Mouse (Mus musculus) lung, postnatal 10 days (tissue): ENCODE results near the gene Adora1.

Source experiments
- DNase-seq: peaks from one replicate; pipeline ENCODE4 v3.0.0; 2021

Gene Adora1

DNA sequence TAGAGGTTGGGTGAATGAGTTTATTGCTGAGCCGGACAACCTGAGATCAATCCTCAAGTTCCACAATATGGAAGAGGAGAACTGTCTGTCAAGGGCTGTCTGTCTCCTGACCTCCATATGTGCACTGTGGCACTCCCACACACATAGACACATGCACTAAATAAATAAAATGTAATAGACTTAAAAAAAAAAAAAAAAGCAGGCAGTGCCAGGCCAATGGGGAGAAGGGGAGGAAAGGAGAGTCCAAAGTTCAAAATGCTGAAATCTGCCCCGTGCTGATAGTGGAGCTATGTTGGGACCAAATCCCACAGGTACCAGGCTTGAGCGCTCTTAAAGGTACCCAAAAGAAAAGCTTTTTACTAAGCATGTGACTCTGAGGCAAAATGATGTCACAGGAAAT lies 2.2 kb upstream of the Adora1 start:
- no peak for DNase-seq

DNA sequence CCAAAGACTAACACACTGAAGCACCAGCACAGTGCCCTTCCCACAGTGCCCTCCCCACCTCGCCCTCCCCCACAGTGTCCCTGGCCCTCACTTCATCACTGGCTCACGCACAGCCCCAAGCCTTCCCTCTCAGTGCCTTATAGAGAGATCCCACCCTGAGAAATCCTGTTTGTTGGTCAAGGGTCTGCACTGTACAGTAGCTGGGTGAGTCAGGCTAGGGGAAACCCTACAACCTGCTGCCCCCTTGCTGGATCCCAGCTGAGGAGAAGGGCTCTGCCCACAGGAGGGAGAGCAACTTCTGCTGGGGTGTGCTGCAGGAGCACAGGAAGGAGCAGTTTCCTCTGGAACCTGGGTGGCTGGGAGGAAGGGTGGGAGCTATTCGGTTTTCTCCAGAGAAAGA lies 911 bp upstream of the Adora1 start:
- DNase-seq = no peak

DNA sequence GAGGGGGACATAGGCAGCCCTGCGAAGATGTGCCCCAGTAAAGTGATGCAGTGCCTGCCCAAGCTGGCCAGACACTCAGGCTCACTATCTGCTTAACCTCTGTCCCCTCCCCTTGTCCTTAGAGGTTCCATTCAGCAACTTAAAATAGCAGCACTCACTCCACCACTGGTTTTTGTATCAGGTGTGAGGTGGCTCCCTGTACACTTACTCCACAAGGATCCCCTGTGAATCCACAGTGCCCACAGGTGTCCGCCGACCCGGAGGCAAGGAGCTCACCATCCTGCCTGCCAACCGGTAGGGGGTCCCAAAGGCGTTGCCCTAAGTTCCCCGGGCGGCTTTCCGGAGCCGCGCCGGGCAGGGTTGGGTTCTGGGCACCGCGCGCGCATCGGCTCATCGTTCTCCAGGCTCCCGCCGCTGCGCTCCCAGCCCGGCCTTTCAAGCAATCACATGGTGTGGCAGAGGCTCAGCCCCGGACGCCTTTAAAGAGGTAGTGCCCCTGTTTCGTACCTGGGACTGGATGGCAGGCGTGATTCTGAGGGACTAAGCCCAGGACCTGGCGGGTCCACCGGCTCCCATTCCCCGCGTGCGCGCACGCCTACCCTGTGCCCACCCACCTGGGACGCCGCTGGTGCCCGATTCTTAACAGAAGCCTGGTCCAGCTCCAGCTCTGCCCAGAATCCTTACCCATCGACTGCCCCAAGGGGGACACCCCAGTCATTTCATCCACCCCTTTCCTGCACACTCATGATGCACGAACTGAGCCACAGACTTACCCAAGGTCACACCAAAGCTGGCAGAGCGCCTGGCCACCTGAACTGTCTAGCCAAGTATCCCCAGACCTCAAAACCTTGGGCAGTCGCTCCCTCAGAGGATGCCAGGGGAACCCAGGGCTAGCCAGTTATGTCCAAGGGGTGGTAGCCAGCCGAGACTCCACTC lies 508 bp downstream of the Adora1 start:
- peak; percentile 51 for DNase-seq

DNA sequence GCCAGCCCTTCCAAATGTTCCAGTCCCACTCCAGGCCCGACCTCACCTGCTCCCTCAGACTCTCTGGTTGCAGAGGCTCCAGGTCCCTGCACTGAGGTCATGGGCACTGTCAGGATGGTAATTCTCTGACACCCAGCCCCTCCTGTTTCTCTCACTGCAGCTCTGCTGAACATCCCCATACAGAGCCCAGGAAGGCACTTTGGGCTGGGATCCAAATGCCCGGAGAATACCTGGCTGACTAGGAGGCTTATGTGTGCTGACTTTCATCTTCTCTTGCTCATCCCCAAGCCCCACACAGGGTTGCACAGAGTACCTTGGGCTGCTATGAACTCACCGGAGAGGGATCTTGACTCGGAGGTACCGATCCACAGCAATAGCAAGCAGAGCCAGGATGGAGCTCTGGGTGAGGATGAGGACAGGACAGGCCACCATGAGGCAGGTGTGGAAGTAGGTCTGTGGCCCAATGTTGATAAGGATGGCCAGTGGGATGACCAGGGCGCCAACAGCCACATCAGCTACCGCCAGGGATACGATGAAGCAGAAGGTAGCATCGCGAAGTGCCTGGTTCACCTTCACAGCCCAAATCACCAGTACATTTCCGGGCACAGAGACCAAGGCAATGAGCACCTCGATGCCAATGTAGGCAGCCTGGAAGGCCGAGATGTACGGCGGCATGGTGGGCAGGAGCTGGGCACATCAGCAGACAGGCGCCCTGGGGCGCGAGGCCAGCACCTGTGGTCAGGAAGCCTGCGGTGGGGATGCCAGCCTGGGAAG lies 1.4 kb downstream of the Adora1 start:
- DNase-seq = no peak

DNA sequence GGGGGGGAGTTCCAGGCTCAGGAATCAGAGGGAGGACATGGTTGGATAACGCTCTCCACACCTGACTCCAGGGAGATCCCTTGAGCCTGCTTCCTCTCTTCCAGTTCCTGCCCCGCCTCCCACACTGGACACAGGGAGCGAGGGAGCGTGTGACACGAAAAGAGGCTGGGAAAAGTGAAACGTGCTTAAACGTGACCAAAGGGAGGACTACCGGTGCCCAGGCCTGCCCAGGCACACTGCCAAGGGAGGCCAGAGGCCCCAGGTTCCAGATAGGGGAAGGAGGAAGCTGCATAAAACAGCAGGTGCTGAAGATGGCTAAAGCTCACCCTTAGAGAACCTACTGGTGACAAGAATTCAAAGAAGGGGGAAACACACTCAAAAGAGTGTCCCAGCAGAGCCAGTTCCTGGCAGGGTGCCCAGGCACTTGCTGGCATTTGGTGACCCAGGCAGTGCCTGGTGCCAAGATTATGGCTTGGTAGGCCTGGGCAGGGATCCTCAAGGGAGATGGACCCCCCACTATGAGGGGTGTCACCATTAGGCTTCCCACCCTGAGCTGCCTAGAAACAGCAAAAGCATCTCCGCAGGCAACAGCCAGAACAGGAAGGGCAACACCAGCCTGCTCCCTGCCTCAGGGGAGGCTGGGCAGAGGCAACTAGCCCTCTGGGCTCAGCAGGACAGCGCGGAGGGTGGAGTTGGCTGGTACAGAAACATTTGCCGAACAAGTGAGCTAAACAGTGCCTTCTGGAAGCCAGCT lies 2.3 kb downstream of the Adora1 start:
- DNase-seq = peak; percentile 48

DNA sequence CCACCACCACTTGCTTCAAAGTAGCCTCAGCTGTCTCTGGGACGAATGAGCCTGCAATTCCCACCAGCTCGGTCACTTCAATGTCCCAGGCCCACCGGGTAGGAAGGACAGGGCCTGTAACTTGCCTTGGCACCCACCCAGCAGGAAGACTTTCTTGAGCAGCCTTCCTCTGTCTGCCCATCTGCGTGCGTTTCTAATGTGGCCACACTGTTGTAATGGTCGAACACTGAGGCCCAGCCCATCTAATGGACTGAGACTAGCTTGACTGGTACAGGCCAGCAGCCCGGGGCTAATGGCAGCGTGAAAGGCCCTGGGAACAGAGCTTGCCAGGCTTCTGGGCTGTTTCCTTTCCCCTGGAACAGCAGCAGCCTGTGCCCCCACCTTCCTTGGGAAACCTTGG lies 2.9 kb downstream of the Adora1 start:
- DNase-seq = no peak

DNA sequence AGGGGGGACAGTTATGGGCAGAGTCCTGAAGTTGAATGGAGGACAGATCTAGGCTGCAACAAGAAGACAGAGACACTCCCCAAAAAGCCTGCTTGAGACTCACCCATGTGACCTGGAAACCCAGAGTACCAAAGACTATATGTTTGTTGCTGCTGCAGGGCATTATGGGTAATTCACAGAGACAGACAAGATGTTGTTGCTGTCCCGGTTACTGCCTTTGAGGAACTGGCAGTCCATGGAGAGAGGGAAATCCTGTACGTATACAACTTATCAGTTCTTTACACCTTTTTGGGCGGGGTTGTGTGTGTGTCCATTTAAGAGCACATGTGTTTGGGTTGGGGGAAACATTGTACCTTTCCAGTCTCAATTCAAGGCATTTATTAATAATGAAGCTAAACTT lies 3.5 kb downstream of the Adora1 start:
- no peak for DNase-seq

DNA sequence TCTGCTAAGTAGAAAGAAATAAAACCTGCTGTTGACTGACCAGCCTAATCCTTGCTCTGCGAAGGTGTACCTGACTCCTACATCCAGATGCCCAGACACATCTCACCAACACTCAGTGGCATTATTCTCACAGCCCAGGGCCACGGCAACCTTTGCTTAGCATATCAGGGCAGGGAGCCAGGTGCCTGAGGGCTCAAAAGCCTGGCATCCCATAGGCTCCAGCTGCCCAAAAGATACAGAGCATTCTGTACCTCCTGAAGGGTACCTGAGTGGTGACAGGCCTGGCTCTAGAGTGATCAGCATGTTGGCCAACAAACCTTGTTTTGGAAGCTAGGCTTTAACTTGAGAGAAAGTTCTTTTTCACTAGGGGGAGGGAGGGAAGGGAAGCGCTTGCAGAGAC lies 4.0 kb downstream of the Adora1 start:
- DNase-seq = no peak

DNA sequence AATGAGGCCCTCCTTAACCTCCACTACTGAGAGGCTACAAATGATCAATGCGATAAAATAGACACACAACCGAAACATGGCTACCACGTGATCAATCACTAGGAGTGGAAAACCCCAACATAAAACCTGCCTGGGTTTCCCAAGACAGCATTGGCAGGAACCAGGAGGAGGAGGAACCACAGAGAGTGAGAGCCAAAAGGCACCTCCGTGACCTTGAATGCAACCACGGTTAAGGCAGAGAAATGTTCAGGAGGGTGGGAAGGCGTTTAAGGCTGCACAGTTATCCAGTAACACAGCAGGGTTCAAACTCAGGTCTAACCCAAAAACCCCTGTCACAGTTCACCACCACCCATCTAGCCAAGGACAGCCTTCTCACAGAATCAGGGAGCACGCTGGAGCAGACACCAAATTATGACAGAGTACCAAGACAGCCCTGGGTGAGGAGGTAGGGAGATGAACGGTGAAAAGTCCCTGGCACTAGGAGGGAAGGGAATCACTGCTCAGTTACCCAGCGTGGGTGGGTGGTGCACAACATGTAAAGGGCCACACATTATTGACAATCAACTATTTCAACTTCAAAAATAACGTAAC lies 4.5 kb downstream of the Adora1 start:
- DNase-seq = no peak

DNA sequence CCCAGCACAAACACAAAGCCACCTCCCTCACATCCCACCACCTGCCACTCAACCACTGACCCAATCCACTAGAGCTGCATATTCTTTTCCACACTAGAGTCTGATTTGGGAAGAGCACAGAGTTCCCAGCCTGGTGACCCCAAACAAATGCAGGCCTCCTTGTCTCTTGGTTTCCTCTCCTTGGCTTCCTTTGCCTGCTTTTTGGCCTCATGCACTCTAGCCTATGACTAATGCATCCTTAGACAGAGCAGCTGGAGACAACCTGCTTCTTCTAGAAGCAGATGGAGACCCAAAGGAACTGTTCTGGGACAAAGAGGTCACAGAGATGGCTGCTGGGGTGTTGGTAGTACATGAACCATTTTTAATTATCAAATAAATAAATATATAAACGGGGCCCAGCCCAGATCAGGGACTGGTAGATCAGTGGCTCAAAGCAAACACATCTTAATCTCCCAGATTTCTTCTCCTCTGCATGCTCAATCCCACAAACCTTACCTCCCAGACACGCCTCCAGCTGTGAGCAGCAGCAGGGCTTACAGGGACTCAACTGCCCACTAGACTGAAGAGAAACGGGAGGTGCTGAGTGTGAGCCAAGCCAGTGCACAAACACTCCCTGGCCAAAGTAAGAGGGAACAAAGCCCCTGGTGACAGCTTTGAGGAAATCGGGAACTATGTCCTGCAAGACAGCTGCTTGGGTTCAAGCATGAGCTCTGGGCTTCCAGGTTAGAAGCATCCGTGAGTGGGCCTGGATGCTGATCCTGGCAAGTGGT lies 5.2 kb downstream of the Adora1 start:
- no peak for DNase-seq

DNA sequence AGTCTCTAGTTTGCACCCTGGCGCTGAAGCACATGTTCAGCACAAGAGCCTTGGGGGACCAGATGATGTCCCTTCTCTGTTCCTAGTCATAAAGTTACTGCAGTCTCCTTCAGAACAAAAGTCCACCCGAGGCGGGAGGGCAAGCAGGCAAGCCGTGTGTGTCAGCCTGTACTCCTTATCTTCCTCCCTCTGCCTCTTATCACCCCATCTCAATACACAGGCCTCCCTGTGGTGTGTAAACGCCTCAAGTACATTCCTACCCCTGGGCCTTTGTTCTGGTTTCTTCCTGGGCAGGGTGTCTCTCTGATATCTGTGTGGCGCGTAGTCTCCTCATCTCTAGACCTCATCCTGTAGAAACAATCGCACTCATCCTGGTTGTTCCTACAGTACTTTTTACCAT lies 8.5 kb downstream of the Adora1 start:
- no peak for DNase-seq

DNA sequence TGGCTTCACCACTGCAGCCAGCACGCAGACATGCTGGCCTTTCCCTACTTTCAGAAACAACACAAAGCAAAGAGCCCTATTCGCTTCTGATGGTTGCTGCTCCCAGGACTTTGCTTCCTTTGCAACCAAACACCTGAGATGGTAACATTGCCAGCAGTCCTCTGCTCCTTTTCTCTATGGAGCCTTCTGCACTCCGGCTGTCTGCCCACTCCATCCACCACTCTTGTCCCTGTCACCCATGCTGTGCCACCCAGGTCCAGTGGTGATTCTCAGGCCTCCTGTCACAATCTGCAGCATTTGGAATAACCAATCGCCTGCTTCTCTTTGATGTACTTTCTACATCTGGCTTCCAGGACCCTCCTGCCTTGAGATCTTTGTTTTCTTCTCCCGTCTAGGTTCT lies 9.9 kb downstream of the Adora1 start:
- no peak for DNase-seq

DNA sequence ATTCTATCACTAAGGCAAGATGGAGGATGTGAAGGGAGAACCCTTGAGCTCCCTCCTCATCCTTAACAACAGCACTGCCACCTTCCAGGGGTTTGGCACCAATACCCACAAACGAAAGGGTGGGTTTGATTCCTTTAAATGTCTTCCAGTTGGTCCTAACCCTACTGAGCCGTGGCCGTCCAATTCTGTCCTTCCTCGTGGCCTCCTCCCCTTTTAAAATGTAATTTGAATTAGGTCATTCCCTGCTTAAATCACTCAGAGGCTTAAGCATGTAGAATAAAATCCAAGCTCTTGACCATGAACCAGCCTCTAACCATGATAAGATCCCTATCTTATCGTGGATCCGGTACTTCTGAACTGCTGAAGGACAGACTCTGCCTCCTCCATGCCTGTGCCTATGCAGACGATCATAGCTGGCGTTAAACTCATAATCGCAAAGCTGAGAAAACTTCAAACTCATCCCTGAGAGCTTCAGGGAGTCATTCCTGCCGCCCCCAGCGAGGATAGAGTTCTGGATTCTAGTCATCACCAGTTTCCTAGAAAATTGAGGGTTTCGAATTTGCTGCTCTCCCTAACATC lies 10.5 kb downstream of the Adora1 start:
- no peak for DNase-seq

DNA sequence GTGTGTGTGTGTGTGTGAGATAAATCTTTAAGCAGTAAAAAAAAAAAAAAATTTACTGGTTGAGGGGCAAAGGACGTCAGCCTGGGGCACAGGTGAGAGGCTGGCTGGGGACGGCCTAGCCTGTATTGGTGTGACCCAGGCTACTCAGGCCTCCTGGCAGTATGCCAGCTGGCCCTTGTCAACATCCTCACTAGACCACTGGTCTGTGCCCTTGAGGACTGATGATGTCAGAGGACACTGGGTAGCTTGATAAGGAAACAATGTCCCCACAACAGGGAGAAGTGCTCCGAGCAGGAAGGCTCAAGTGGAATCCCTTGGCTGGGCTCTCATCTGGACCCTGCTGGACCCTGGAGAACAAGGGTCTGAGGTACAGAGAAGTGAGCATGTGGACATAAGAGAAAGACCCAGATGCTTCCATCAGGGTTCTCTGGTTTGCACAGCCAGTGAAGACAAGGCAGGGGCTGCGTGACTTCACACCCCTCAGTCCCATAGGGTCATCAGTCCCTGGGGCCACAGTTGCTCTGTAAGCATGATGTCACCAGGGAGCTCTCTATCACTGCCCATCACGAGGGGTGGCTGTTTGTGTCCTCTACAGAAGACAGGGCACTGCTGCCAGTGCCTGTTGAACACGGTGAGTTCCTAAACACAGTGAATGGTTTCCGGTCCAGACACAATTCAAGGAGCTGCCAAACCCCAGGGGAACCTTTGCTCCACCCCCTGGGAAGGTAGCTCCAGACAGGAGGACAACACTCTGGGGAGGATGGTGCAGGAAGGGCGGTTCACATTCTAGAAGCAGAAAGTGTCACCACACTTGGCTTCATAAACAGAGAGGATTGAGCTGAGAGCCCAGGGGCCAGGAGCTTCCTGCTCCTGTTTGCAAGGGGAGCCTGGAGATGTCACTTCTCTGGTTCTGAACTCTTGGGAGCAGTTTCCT lies 12.8 kb downstream of the Adora1 start:
- DNase-seq = peak; percentile 72

DNA sequence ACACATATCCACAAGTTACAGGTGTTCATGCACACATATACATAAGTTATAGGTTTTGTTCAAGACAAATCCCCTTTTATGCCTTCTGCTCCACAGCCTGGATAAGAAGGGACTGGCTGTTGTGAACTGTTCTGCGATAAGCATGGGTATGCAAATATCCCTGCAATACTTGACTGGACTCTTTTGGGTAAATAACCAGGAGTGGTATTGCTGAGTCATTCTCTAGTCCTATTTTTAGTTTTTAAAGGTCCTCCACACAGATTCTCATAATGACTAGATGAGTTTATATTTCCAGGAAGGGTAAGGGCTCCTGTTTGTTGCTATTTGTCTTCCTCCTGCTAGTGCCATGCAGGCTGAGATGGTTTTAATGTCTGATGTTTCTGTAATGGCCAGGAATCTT lies 14.1 kb downstream of the Adora1 start:
- DNase-seq = no peak

DNA sequence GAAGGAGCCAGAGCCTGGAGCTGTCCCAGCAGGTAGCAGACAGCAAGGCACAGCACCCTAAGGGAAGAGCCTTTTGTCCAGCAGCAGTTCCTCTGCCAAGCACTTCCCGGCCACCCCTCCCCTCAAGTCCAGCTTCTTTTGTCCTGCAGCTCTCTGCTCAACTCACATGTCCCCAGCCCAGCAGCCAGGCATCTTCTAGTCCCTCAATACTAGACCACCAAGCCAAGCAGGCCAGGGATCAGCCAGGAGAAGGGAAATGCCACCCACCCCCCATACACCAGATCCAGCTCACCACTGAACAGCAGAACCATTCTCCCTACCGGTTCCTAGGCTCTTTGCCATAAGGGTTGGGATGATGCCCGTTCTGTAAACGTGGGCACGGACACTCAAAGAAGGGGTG lies 15.6 kb downstream of the Adora1 start:
- no peak for DNase-seq

DNA sequence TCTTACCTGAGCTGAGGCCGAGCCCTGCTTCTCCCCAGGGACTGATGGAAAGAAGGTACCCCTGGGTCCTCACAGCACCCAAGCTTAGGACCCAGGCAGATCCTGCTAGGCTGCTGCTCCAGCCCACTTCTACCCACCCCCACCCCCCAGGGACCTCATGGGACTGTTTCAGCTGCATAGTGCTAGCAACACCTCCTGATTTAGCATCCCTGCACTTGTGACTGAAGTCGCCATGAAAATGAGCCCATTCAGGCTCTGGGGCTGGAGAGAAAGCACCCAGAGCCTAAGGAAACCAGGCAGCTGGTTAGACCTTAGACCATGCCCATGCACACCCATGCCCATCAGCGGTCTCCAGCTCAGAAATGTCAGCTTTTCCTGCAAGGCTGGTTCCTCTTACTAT lies 17.3 kb downstream of the Adora1 start:
- DNase-seq = no peak

DNA sequence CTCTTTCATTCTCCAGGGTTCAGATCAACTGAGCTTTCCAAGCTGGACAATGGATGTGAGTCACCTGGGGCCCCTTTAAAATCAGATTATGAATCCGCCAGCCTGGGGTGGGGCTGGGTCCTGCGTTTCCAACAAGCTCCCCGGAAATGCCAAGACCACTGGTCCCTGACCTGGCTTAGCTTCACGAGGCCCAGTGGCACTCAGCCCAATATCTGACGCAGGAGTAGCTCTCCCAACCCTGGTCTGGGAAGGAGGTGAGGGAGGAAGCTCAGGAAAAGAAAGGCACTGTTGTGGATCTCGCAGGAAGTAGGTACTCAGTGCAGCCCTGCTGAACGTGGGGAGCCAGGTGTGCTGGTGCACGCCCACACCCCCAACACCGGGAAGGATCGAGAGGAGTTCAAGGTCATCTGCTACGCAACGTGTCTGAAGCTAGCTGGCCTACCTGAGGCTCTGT lies 18.2 kb downstream of the Adora1 start:
- no peak for DNase-seq

DNA sequence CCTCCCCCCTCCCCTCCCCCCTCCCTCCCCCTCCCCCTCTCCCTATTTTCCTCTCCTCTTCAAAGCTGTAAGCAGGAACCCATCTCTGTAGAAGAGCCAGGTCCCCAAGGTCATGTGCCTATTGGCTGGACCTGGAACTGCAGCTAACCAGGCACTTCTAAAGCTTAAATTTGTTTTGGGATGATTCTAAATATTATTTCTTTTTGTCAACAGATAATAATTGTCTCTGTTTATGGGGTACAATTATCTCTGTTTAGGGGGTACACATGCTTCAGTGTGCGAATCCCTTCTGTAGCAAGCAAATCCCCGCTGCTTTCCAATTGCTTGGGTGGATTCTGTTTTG lies 18.6 kb downstream of the Adora1 start:
- no peak for DNase-seq

DNA sequence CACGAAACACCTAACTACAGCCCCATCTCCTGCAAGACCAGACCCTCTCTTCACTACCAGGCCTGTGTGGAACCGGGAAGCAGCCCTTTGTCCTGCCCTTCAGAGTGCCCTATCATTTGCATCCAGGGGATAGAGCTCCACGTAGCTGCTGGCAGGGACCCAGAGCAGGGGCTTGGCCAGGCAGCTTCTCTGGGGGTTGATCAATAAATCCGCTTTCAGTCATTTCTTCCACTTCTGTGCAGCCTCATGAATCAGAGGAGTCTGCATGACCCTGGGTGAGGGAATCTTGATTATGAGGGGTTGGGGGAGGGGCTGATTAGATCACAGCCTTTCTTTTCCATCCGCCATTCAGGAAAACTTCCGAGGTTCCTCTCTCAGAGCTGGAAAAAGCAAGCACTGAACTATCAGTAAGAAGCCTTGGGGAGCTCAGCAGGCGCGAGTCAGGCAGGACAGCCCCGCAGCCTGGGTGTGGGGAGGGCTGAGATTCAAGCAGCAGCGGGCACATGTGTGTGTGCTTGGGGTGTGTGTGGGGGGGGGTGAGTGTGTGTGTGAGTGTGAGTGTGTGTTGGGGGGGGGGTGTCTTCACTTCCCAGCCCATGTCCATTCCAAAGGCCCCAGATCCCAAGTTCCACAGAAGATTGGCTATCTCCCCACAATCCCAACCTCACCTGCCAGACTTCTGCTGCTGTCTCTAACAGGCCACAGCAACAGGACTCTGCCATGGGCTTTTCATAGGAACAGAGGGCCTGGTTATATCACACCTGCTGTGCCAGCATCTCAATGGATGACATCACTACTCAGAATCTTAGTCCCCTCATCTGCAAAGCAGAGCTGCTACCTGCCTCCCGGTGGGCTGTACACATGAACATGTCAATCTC lies 19.2 kb downstream of the Adora1 start:
- no peak for DNase-seq
